Mouse (Mus musculus) thymus, adult 2 months (tissue): ENCODE measurements at regions not wholly inside any gene's neighbourhood (a gene's known extent, or its start where the extent isn't known, plus 50 kb on each side); places are given as distances from the start of the nearest gene placed in this dataset.

Source experiments
- CTCF ChIP-seq: fragments of 200-500 bp; IDR thresholded peaks from 2 replicates; pipeline ENCODE4 v1.5.1; 2012; ENCODE audit warnings: mild to moderate bottlenecking, control low read depth, low read length, moderate library complexity, borderline replicate concordance; ENCODE audit not compliant: control insufficient read depth, poor library complexity, insufficient read depth; ENCODE audit errors: extremely low read depth
- POLR2A ChIP-seq: fragments of 200-500 bp; IDR thresholded peaks from 2 replicates; pipeline ENCODE4 v1.6.1; 2012; ENCODE audit warnings: mild to moderate bottlenecking, low read length, control low read depth, moderate library complexity; ENCODE audit not compliant: control insufficient read depth, poor library complexity, insufficient read depth; ENCODE audit errors: extremely low read depth

GRCm38 (mm10) chr11:24348741-24349140 lies 270.9 kb downstream of the Bcl11a start:
- TF ChIP-seq POLR2A, result no peak
- no peak for TF ChIP-seq CTCF
